Mouse (Mus musculus) intestine, embryonic 15.5 days (tissue): ENCODE measurements at regions not wholly inside any gene's neighbourhood (a gene's known extent, or its start where the extent isn't known, plus 50 kb on each side); places are given as distances from the start of the nearest gene placed in this dataset.
A peak's percentile ranks its signal among the peaks of the same experiment; 100 is the strongest.

Experiments used
- ATAC-seq: fragments of 200-750 bp; cut with Nextera tagmentation; 2 replicates; pipeline ENCODE4 v1.8.0; 2017; ENCODE audit warnings: moderate TSS enrichment, moderate library complexity
- H3K27ac ChIP-seq: fragments of 300-500 bp; sonication (generic); 2 replicates; pipeline ENCODE4 v1.5.1; 2015; ENCODE audit warnings: mild to moderate bottlenecking, inconsistent platforms
- H3K27me3 ChIP-seq: fragments of 300-500 bp; sonication (generic); replicated peaks from 2 replicates; pipeline ENCODE4 v1.6.1; 2015; ENCODE audit warnings: inconsistent platforms
- H3K36me3 ChIP-seq: fragments of 300-500 bp; sonication (generic); 2 replicates; pipeline ENCODE4 v1.6.1; 2015; ENCODE audit warnings: inconsistent platforms
- H3K4me1 ChIP-seq: fragments of 300-500 bp; sonication (generic); replicated peaks from 2 replicates; pipeline ENCODE4 v1.6.1; 2015; ENCODE audit warnings: inconsistent platforms
- H3K4me2 ChIP-seq: fragments of 300-500 bp; sonication (generic); replicated peaks from 2 replicates; pipeline ENCODE4 v1.6.1; 2015; ENCODE audit warnings: mild to moderate bottlenecking, inconsistent platforms
- H3K4me3 ChIP-seq: fragments of 300-500 bp; sonication (generic); replicated peaks from 2 replicates; pipeline ENCODE4 v1.5.1; 2015; ENCODE audit warnings: inconsistent platforms
- H3K9ac ChIP-seq: fragments of 300-500 bp; sonication (generic); 2 replicates; pipeline ENCODE4 v1.6.1; 2015; ENCODE audit warnings: inconsistent platforms
- H3K9me3 ChIP-seq: fragments of 300-500 bp; sonication (generic); 2 replicates; pipeline ENCODE4 v1.6.1; 2016; ENCODE audit warnings: inconsistent platforms
- WGBS: fragments of 180-500 bp; shearing (Covaris S2); methylation state at CpG from one replicate; pipeline ENCODE4 v1.1.7; 2015; 5-methylcytosine and 5-hydroxymethylcytosine counted together

- no peak overlapping the region for H3K4me3 ChIP-seq
- WGBS, result 87% methylated on average over 1 of the region's 1 CpGs
- H3K36me3 ChIP-seq, result no peaks in the 10 kb centered on the region
- H3K4me2 ChIP-seq, result no peak overlapping the region
- H3K27me3 ChIP-seq, result no peaks in the 10 kb centered on the region
- H3K9ac ChIP-seq, result no peak overlapping the region
- no peaks in the 10 kb centered on the region for H3K4me1 ChIP-seq
- ATAC-seq, result no peak
- no peaks in the 10 kb centered on the region for H3K9me3 ChIP-seq
- H3K27ac ChIP-seq, result no peak overlapping the region
Observed at GRCm38 (mm10) chr16:26231110-26231509, 125.5 kb upstream of the P3h2 start.

GRCm38 (mm10) chr16:26211418-26211817 is 105.8 kb upstream of the P3h2 start:
- 51% methylated on average over 3 of the region's 3 CpGs for WGBS
- ATAC-seq, result no peak

GRCm38 (mm10) chr16:26199125-26199524 is 93.5 kb upstream of the P3h2 start:
- Histone ChIP-seq H3K27ac (no peak overlapping the region), H3K9me3 (no peaks in the 10 kb centered on the region), H3K4me2 (no peak overlapping the region), H3K27me3 (no peaks in the 10 kb centered on the region), H3K4me3 (no peak overlapping the region), H3K9ac (no peak overlapping the region), H3K36me3 (no peaks in the 10 kb centered on the region), H3K4me1 (no peaks in the 10 kb centered on the region)
- ATAC-seq, result no peak
- 15% methylated on average over 4 of the region's 4 CpGs for WGBS

More at GRCm38 (mm10) chr16:26211418-26211817, 105.8 kb upstream of the P3h2 start:
- H3K9me3 ChIP-seq, result no peaks in the 10 kb centered on the region
- no peak overlapping the region for H3K4me2 ChIP-seq
- no peaks in the 10 kb centered on the region for H3K4me1 ChIP-seq
- H3K27me3 ChIP-seq, result no peaks in the 10 kb centered on the region
- H3K27ac ChIP-seq, result no peak overlapping the region
- no peak overlapping the region for H3K4me3 ChIP-seq
- H3K36me3 ChIP-seq, result no peaks in the 10 kb centered on the region
- H3K9ac ChIP-seq, result no peak overlapping the region

- ATAC-seq, result peak; percentile 53; the same call in 1 of the 2 replicates
- H3K9ac ChIP-seq, result no peak overlapping the region
- no peaks in the 10 kb centered on the region for H3K9me3 ChIP-seq
- no peaks in the 10 kb centered on the region for H3K4me1 ChIP-seq
- H3K4me2 ChIP-seq, result no peak overlapping the region
- no peak overlapping the region for H3K4me3 ChIP-seq
- H3K27ac ChIP-seq, result no peak overlapping the region
- H3K27me3 ChIP-seq, result no peaks in the 10 kb centered on the region
- H3K36me3 ChIP-seq, result no peaks in the 10 kb centered on the region
Observed at GRCm38 (mm10) chr16:26196345-26196744, 90.8 kb upstream of the P3h2 start.

- Histone ChIP-seq H3K9ac (no peak overlapping the region), H3K36me3 (no peaks in the 10 kb centered on the region), H3K9me3 (no peaks in the 10 kb centered on the region), H3K4me3 (no peak overlapping the region), H3K27ac (no peak overlapping the region), H3K27me3 (no peaks in the 10 kb centered on the region), H3K4me1 (peaks cover 3% of the 10 kb centered on the region; the same call in 1 of the 2 replicates), H3K4me2 (no peak overlapping the region)
- WGBS, result 39% methylated on average over 8 of the region's 8 CpGs
- ATAC-seq, result no peak
Observed at GRCm38 (mm10) chr16:26185288-26186281, 80.0 kb upstream of the P3h2 start.

- Histone ChIP-seq H3K27ac (no peak overlapping the region), H3K36me3 (no peaks in the 10 kb centered on the region), H3K4me1 (peaks cover 3% of the 10 kb centered on the region; the same call in 1 of the 2 replicates), H3K4me3 (no peak overlapping the region), H3K9ac (no peak overlapping the region), H3K9me3 (no peaks in the 10 kb centered on the region), H3K4me2 (no peak overlapping the region), H3K27me3 (no peaks in the 10 kb centered on the region)
- 27% methylated on average over 6 of the region's 6 CpGs for WGBS
- peak; percentile 84 for ATAC-seq
Observed at GRCm38 (mm10) chr16:26184647-26185262, 79.2 kb upstream of the P3h2 start.

- Histone ChIP-seq H3K4me3 (no peak overlapping the region), H3K9me3 (no peaks in the 10 kb centered on the region), H3K27ac (no peak overlapping the region), H3K9ac (no peak overlapping the region), H3K36me3 (no peaks in the 10 kb centered on the region), H3K4me1 (peaks cover 3% of the 10 kb centered on the region; the same call in 1 of the 2 replicates), H3K27me3 (no peaks in the 10 kb centered on the region), H3K4me2 (no peak overlapping the region)
- ATAC-seq, result no peak
Observed at GRCm38 (mm10) chr16:26183530-26183929, 77.9 kb upstream of the P3h2 start.

GRCm38 (mm10) chr16:26181716-26182115 is 76.1 kb upstream of the P3h2 start:
- Histone ChIP-seq H3K4me2 (no peak overlapping the region), H3K27me3 (no peaks in the 10 kb centered on the region), H3K9ac (no peak overlapping the region), H3K4me1 (peaks cover 3% of the 10 kb centered on the region; the same call in 1 of the 2 replicates), H3K9me3 (no peaks in the 10 kb centered on the region), H3K27ac (no peak overlapping the region), H3K4me3 (no peak overlapping the region), H3K36me3 (no peaks in the 10 kb centered on the region)
- no peak for ATAC-seq
- 76% methylated on average over 3 of the region's 3 CpGs for WGBS

- 72% methylated on average over 3 of the region's 3 CpGs for WGBS
- no peak overlapping the region for H3K4me2 ChIP-seq
- no peaks in the 10 kb centered on the region for H3K36me3 ChIP-seq
- no peak for ATAC-seq
- no peak overlapping the region for H3K9ac ChIP-seq
- no peaks in the 10 kb centered on the region for H3K27me3 ChIP-seq
- no peak overlapping the region for H3K27ac ChIP-seq
- no peak overlapping the region for H3K4me3 ChIP-seq
- H3K9me3 ChIP-seq, result no peaks in the 10 kb centered on the region
- H3K4me1 ChIP-seq, result no peaks in the 10 kb centered on the region
Observed at GRCm38 (mm10) chr16:26171441-26171840, 65.9 kb upstream of the P3h2 start.

GRCm38 (mm10) chr16:26169382-26169781 is 63.8 kb upstream of the P3h2 start:
- Histone ChIP-seq H3K4me3 (no peak overlapping the region), H3K27ac (no peak overlapping the region), H3K27me3 (no peaks in the 10 kb centered on the region), H3K9ac (no peak overlapping the region), H3K9me3 (no peaks in the 10 kb centered on the region), H3K4me1 (no peaks in the 10 kb centered on the region), H3K4me2 (no peak overlapping the region), H3K36me3 (no peaks in the 10 kb centered on the region)
- 90% methylated on average over 1 of the region's 1 CpGs for WGBS
- ATAC-seq, result no peak

GRCm38 (mm10) chr16:26168216-26168615 is 62.6 kb upstream of the P3h2 start:
- H3K27ac ChIP-seq, result no peak overlapping the region

GRCm38 (mm10) chr16:26164066-26164465 is 58.5 kb upstream of the P3h2 start:
- no peaks in the 10 kb centered on the region for H3K36me3 ChIP-seq
- H3K4me2 ChIP-seq, result no peak overlapping the region
- H3K4me3 ChIP-seq, result no peak overlapping the region
- no peak overlapping the region for H3K9ac ChIP-seq
- H3K4me1 ChIP-seq, result no peaks in the 10 kb centered on the region
- WGBS, result 40% methylated on average over 4 of the region's 4 CpGs
- no peaks in the 10 kb centered on the region for H3K9me3 ChIP-seq
- no peaks in the 10 kb centered on the region for H3K27me3 ChIP-seq
- H3K27ac ChIP-seq, result no peak overlapping the region
- no peak for ATAC-seq

More at GRCm38 (mm10) chr16:26168216-26168615, 62.6 kb upstream of the P3h2 start:
- Histone ChIP-seq H3K4me2 (no peak overlapping the region), H3K36me3 (no peaks in the 10 kb centered on the region), H3K4me3 (no peak overlapping the region), H3K27me3 (no peaks in the 10 kb centered on the region), H3K9me3 (no peaks in the 10 kb centered on the region), H3K9ac (no peak overlapping the region), H3K4me1 (no peaks in the 10 kb centered on the region)
- WGBS, result 83% methylated on average over 2 of the region's 2 CpGs
- no peak for ATAC-seq
